Mouse (Mus musculus) layer of hippocampus, postnatal 36 days (tissue): ENCODE measurements at regions not wholly inside any gene's neighbourhood (a gene's known extent, or its start where the extent isn't known, plus 50 kb on each side); places are given as distances from the start of the nearest gene placed in this dataset.
A peak's percentile ranks its signal among the peaks of the same experiment; 100 is the strongest.

Source experiments
- DNase-seq, 2 experiments: peaks; one replicate each; pipeline ENCODE4 v3.0.0; 2022

DNA sequence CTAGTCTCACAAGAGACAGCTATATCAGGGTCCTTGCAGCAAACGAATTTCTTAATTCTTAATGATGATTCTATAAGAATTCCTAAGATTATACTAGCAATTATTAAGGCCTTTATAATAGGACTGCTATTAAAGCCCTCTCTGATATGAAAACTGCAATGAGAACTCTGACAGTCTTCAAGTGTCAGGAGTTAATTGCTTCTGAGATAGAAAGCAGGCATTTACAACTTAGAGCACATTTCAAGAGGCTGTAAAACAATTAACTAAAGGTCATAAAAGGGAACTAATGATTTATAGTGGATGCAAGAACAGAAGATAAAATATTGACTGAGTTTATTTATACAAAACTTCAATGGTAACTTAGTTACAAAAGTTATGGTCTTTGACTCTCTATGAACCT lies 84.9 kb upstream of the Phlpp1 start:
- DNase-seq: no peak

DNA sequence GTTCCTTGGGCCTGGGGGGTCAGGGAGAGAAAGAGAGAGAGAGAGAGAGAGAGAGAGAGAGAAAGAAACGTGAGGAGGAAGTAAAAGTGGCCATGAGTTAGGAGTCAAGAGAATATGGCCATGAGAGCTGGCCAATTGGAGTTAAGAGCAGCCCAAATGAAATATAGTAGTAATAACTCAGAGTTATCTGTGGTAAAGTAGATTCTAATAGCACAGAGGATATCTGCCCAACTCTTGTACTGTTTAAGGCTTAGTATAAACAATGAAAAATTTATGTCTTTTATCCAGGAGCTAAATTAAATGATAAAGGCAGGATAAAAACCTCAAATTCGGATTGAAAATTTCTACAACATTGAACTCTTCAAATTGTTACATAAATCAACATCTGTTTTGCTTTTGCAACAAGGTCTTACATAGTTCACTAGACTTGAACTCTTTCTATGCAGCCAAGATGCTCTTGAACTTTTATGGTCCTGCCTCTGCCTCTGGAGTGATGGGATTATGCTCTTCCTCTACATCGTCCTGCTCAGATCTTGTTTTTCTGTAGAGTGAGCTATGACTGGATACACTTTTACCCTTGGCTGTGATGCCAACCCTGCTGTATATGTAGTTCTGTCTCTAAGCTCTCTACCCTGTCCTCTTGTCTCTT lies 78.5 kb upstream of the Phlpp1 start:
- no peak for DNase-seq

DNA sequence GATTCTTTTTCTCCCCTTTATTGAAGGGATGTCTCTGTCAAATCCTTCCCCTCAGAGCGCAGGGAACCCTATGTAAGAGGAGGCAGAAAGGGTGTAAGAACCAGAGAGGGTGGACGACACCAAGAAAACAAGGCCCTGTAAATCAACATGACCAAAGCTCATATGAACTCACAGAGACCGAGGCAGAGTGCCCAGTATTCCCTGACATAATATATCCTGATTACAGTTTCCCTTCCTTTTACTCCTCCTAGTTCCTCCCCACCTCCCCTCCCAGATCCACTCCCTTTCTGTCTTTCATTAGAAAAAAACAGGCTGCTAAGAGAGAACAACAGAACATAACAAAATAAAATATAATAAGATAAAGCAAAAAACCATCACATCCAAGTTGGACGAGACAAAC lies 77.7 kb upstream of the Phlpp1 start:
- no peak for DNase-seq

- DNase-seq: peak; percentile 66 to 67
These were observed 75.2 kb upstream of the Phlpp1 start for GRCm38 (mm10) chr1:106096324-106096723.

GRCm38 (mm10) chr1:106097177-106097576 lies 74.4 kb upstream of the Phlpp1 start:
- no peak for DNase-seq

GRCm38 (mm10) chr1:106100611-106101010 lies 70.9 kb upstream of the Phlpp1 start:
- no peak for DNase-seq

- DNase-seq: no peak
These were observed 69.0 kb upstream of the Phlpp1 start for GRCm38 (mm10) chr1:106102537-106102936.

DNA sequence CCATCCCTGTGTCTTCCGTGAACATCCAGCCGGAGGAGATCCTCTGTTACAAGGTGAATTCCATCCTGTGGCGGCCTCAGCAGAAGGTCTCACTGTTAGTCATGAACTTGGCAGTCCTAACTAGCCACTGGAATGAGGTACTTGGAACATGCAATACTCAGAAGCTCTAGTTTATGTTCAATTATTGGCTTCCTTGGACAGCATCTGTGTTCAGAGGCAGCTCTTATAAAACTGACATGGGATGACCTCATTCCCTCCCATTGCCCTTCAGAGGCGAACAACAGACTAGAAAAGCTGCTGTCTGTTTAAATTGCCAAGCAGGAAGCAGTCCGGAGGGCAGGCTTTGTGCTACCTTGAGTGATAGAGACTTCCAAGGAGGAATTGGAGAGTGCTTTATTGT lies 62.5 kb upstream of the Phlpp1 start:
- DNase-seq: no peak
